In the genomic region with DNA sequence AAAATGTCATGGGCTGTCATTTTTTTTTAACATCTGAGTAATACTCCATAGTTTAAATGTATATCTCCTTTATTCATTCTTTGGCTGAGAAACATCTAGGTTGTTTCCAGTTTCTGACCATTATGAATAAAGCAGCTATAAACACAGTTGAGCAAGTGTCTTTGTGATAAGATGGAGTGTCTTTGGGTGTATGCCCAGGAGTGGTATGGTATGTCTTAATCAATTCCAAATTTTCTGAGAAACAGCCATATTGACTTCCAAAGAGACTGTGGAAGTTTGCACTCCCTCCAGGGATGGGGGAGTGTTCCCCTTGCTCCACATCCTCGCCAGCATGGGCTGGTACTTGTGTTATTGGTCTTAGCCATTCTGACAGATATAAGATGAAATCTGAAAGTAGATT, we compare ENCODE assay signal across 28 mouse cellular contexts.
"Had no signal": no experiment of that assay in that cellular context is flagged by ENCODE, and none has a peak within 500 bp of the region (broad histone marks: within the 10 kb centered on the region; RNA-seq: fewer than 3 reads in every experiment).

No protein-coding gene starts in this region.

- H3K9ac ChIP-seq: heart, embryonic 13.5 days; heart, embryonic 15.5 days; hindbrain, embryonic 13.5 days; hindbrain, embryonic 15.5 days; limb, embryonic 12.5 days; liver, embryonic 13.5 days; liver, embryonic 15.5 days; liver, postnatal 0 days had no signal

- DNase-seq: gastrocnemius, adult 2 months; gastrocnemius, postnatal 10 days; gastrocnemius, postnatal 25 days; heart, adult 11 months; heart, adult 2 months; heart, postnatal 14 days; heart, postnatal 36 days; kidney, adult 18-20 months; kidney, adult 8-10 months; kidney, postnatal 10 days; kidney, postnatal 25 days; kidney, postnatal 4 days; liver; liver, embryonic 13.5 days; liver, postnatal 0 days had no signal

- H3K27ac ChIP-seq: gastrocnemius, adult 2 months; heart, adult 2 months; heart, embryonic 13.5 days; heart, embryonic 15.5 days; hindbrain, embryonic 13.5 days; hindbrain, embryonic 15.5 days; hindbrain, postnatal 0 days; layer of hippocampus, adult 2 months; left cerebral cortex, adult 2 months; limb, embryonic 10.5 days; limb, embryonic 12.5 days; liver, embryonic 13.5 days; liver, embryonic 15.5 days had no signal

- H3K27me3 ChIP-seq: heart, embryonic 13.5 days; heart, embryonic 15.5 days; hindbrain, embryonic 13.5 days; hindbrain, embryonic 15.5 days; limb, embryonic 12.5 days; liver, embryonic 13.5 days; liver, embryonic 15.5 days had no signal

- H3K4me2 ChIP-seq: heart, embryonic 11.5 days; heart, embryonic 13.5 days; heart, embryonic 15.5 days; hindbrain, embryonic 13.5 days; hindbrain, embryonic 15.5 days; limb, embryonic 12.5 days; liver, embryonic 11.5 days; liver, embryonic 13.5 days; liver, embryonic 15.5 days had no signal

- ATAC-seq: hindbrain, postnatal 0 days; intestine, embryonic 16.5 days; liver, postnatal 0 days had no signal

- H3K36me3 ChIP-seq: heart, embryonic 13.5 days; heart, embryonic 15.5 days; hindbrain, embryonic 13.5 days; hindbrain, embryonic 15.5 days; limb, embryonic 10.5 days; liver, embryonic 13.5 days; liver, embryonic 15.5 days had no signal

- H3K4me3 ChIP-seq: gastrocnemius, adult 2 months; heart, adult 2 months; heart, embryonic 13.5 days; heart, embryonic 15.5 days; hindbrain, embryonic 13.5 days; hindbrain, embryonic 15.5 days; layer of hippocampus, adult 2 months; left cerebral cortex, adult 2 months; limb, embryonic 10.5 days; limb, embryonic 12.5 days; liver, embryonic 13.5 days; liver, embryonic 15.5 days had no signal

- H3K9me3 ChIP-seq: heart, embryonic 13.5 days; heart, embryonic 15.5 days; hindbrain, embryonic 13.5 days; hindbrain, embryonic 15.5 days; limb, embryonic 10.5 days; limb, embryonic 12.5 days; liver, embryonic 13.5 days; liver, embryonic 15.5 days had no signal

- H3K4me1 ChIP-seq: heart, embryonic 13.5 days; heart, embryonic 15.5 days; hindbrain, embryonic 13.5 days; hindbrain, embryonic 15.5 days; limb, embryonic 10.5 days; limb, embryonic 12.5 days; liver, embryonic 13.5 days; liver, embryonic 15.5 days had no signal
